Comparison of ENCODE assay signal across 7 mouse cellular contexts in the genomic region with DNA sequence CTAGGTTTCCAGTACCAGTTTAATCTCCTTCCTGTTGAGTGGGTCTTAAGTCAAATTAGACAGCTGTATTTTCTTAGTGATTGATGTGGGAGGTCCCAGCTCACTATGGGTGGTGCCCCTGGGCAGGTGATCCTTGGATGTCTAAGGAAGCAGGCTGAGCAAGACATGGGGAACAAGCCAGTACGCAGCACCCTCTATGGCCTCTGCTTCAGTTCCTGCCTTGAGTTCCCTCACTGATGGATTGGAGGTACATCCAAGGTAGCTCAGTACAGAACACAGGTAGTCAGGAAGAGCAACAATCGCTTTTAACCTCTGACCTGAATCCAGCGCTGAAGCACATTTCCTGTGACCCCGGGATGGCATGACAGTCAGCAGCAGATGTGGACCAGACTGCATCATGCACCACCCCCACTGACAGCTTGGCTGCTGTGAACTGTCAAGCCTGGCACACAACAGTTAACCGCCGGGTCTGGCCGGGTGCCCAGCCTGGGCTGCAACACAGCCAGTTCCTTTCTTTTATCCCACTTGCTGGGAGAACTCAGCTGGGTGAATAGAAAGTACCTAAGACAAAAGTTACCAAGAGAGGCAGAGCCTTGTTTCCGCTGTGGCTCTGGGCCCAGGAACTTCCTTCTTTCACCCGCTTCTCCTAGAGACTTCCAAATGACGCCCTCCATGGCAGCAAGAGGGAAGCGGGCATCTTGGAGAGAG. TPM values are rescaled to one million over a fixed set of nuclear protein-coding genes. Genes with fewer than 3 reads are reported as not detected.
A peak's percentile ranks its signal among the peaks of the same experiment; 100 is the strongest.
DNase-seq lines count a peak whose midpoint lies in the region; ATAC-seq and TF ChIP-seq lines count a peak whose summit lies in the region.

A gene (plus strand): TSS at position 652 of the 708 bp plus-strand sequence.

- 0 out of 2 replicates have a peak within 1 kb of the TSS, but pooled peaks have one; percentile 0 for H3K4me3 ChIP-seq in forebrain, embryonic 15.5 days
- no peak within 1 kb of the TSS for H3K4me3 ChIP-seq in midbrain, embryonic 14.5 days (replicated peaks; ENCODE audit: low read depth, low read length)
- no peak within 1 kb of the TSS for H3K4me3 ChIP-seq in stomach, postnatal 0 days (ENCODE audit: low read depth, low read length)

- H3K27ac ChIP-seq in forebrain, embryonic 15.5 days (replicated peaks) = peak within 1 kb of the TSS; percentile 87
- H3K27ac ChIP-seq in midbrain, embryonic 14.5 days (replicated peaks; ENCODE audit: low read depth, low read length) = peak within 1 kb of the TSS; percentile 67
- peak within 1 kb of the TSS; percentile 81 for H3K27ac ChIP-seq in stomach, postnatal 0 days (replicated peaks)

- H3K4me2 ChIP-seq in forebrain, embryonic 15.5 days (replicated peaks) = peak within 1 kb of the TSS; percentile 18
- no peak within 1 kb of the TSS; the same call in 1 of the 2 replicates for H3K4me2 ChIP-seq in midbrain, embryonic 14.5 days (ENCODE audit: low read length)
- H3K4me2 ChIP-seq in stomach, postnatal 0 days (replicated peaks; ENCODE audit: low read depth) = peak within 1 kb of the TSS; percentile 25; the same call in 1 of the 2 replicates

- TF ChIP-seq CTCF in stomach, postnatal 0 days (IDR thresholded peaks at IDR 0.05; ENCODE audit: low read depth) = no peak

- H3K9me3 ChIP-seq in forebrain, embryonic 15.5 days = no peaks in the 10 kb centered on the region
- H3K9me3 ChIP-seq in midbrain, embryonic 14.5 days (ENCODE audit: control insufficient read depth, low read length) = no peaks in the 10 kb centered on the region
- no peaks in the 10 kb centered on the region for H3K9me3 ChIP-seq in stomach, postnatal 0 days (ENCODE audit: control insufficient read depth, low read length)

- TF ChIP-seq EP300 in stomach, postnatal 0 days (optimal IDR thresholded peaks at IDR 0.05) = no peak

- peaks cover 17% of the 10 kb centered on the region for H3K4me1 ChIP-seq in forebrain, embryonic 15.5 days
- 0 out of 2 replicates have a peak, but pooled peaks cover 5% of the 10 kb centered on the region for H3K4me1 ChIP-seq in midbrain, embryonic 14.5 days (ENCODE audit: control insufficient read depth, insufficient read depth, low read length)
- H3K4me1 ChIP-seq in stomach, postnatal 0 days (replicated peaks; ENCODE audit: control insufficient read depth, insufficient read depth) = no peaks in the 10 kb centered on the region; the same call in 1 of the 2 replicates

- no peaks in the 10 kb centered on the region for H3K27me3 ChIP-seq in forebrain, embryonic 15.5 days
- no peaks in the 10 kb centered on the region for H3K27me3 ChIP-seq in midbrain, embryonic 14.5 days (ENCODE audit: control insufficient read depth, insufficient read depth, low read length)
- H3K27me3 ChIP-seq in stomach, postnatal 0 days (ENCODE audit: control insufficient read depth, insufficient read depth, low read length) = no peaks in the 10 kb centered on the region

- peak; percentile 94 for ATAC-seq in forebrain, embryonic 15.5 days (replicated peaks)
- peak; percentile 87 for ATAC-seq in midbrain, embryonic 14.5 days (ENCODE audit: low FRiP score, low TSS enrichment)
- ATAC-seq in stomach, postnatal 0 days (ENCODE audit: low FRiP score, low TSS enrichment) = peak; percentile 73; the same call in 1 of the 2 replicates

- intact Hi-C loops in heart, postnatal 10 days (cut with DNase I) = no loop called here

- H3K36me3 ChIP-seq in forebrain, embryonic 15.5 days = no peaks in the 10 kb centered on the region
- no peaks in the 10 kb centered on the region for H3K36me3 ChIP-seq in midbrain, embryonic 14.5 days (ENCODE audit: control insufficient read depth, insufficient read depth, low read length)
- no peaks in the 10 kb centered on the region for H3K36me3 ChIP-seq in stomach, postnatal 0 days (ENCODE audit: control insufficient read depth, insufficient read depth, low read length)

- WGBS in forebrain, embryonic 15.5 days = 20% methylated on average over 11 of the region's 11 CpGs
- WGBS in midbrain, embryonic 14.5 days = 52% methylated on average over 11 of the region's 11 CpGs
- 30% methylated on average over 11 of the region's 11 CpGs for WGBS in stomach, postnatal 0 days

- no peak within 1 kb of the TSS for H3K9ac ChIP-seq in forebrain, embryonic 15.5 days (replicated peaks)
- H3K9ac ChIP-seq in midbrain, embryonic 14.5 days (replicated peaks; ENCODE audit: low read length) = no peak within 1 kb of the TSS
- no peak within 1 kb of the TSS for H3K9ac ChIP-seq in stomach, postnatal 0 days (ENCODE audit: low read length)

- peak; percentile 98 for DNase-seq in Muller cell, postnatal 12 days (ENCODE audit: inconsistent ontology term)
- peak; percentile 33 for DNase-seq in adrenal gland, adult 8-10 months
- peak; percentile 89 to 90 for DNase-seq in heart, postnatal 10 days
- peak; percentile 80 to 88 for DNase-seq in layer of hippocampus, postnatal 25 days (ENCODE audit: extremely low spot score in 1 of 2, low spot score in 1 of 2)
- peak; percentile 85 for DNase-seq in midbrain, embryonic 14.5 days
- peak; percentile 62 for DNase-seq in stomach, postnatal 0 days (ENCODE audit: low spot score)

RNA-seq across cellular contexts. Expression of the gene that starts here (rescaled TPM):
- total RNA-seq in adrenal gland, adult 8-10 months (2022) = under 1 TPM; 0.24 to 0.73 (median 0.46) TPM
- 1.6 and 2.1 TPM in 2 replicates for polyA plus RNA-seq in forebrain, embryonic 15.5 days (2015; fragmentation: Nextera tagmentation; extraction: Ambion mirVana)
- total RNA-seq in heart, postnatal 10 days (2021) = under 1 TPM; 0.82 to 0.89 TPM
- 10 to 100 TPM; 46.7 to 53.0 TPM for total RNA-seq in layer of hippocampus, postnatal 25 days (2021)
- 1.00 and 1.1 TPM in 2 replicates for polyA plus RNA-seq in midbrain, embryonic 14.5 days (2014; fragmentation: Nextera tagmentation; extraction: Ambion mirVana)
- polyA plus RNA-seq in stomach, postnatal 0 days (2015; fragmentation: Nextera tagmentation; extraction: Ambion mirVana) = 0.02 and 0.15 TPM in 2 replicates

Comparison
In these comparisons a context has a peak if more than half of its experiments do, and no peak if none do; other contexts are left out.
1. RNA of the gene that starts here (total RNA-seq): 46.7 to 53.0 TPM in layer of hippocampus, postnatal 25 days; 0.82 to 0.89 TPM in heart, postnatal 10 days and 0.24 to 0.73 TPM in adrenal gland, adult 8-10 months; every median in the first group is over 10 times any median in the second.
2. Peak in DNase-seq in adrenal gland, adult 8-10 months; RNA of the gene not detected or under 1 TPM.
3. Peak in DNase-seq in heart, postnatal 10 days; RNA of the gene not detected or under 1 TPM.
4. Peak in DNase-seq, ATAC-seq, H3K27ac ChIP-seq and H3K4me2 ChIP-seq in stomach, postnatal 0 days; RNA of the gene not detected or under 1 TPM.
5. DNase-seq: peak in every context shown above with its lines; median percentile 98 in Muller cell, postnatal 12 days; 90 in heart, postnatal 10 days; 85 in midbrain, embryonic 14.5 days; 84 in layer of hippocampus, postnatal 25 days; 62 in stomach, postnatal 0 days; 33 in adrenal gland, adult 8-10 months.
6. Peak in every context shown above with its lines, with median percentiles within 50 percentile points of each other: ATAC-seq and H3K27ac ChIP-seq.